Mouse (Mus musculus): ENCODE measurements around the gene Gm26558. TPM values are rescaled to one million over a fixed set of nuclear protein-coding genes. Genes with fewer than 3 reads are reported as not detected.

Gm26558 gene
- total RNA-seq, 4 experiments from 2014 or later = not detected

DNA sequence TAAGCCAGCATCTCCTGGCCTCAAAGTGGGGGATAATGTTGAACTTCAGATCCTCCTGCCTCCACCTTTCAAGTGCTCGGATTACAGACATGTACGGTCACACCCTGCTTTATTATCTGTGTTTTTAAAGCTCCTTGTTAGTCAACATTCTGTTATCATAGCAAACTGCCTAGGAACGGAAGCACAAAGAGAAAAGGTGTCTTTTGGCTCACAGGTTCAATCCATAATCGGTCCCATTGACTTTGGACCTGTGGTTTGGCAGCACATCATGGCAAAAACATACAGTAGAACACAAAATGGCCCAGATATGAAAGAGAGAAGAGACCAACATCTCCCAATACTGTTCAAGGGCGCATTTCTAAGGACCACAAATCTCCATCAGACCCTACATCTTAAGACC lies 13.6 kb downstream of the Gm26558 start:
- no peak for DNase-seq (ENCODE audit: low spot score in 2 of 2)

DNA sequence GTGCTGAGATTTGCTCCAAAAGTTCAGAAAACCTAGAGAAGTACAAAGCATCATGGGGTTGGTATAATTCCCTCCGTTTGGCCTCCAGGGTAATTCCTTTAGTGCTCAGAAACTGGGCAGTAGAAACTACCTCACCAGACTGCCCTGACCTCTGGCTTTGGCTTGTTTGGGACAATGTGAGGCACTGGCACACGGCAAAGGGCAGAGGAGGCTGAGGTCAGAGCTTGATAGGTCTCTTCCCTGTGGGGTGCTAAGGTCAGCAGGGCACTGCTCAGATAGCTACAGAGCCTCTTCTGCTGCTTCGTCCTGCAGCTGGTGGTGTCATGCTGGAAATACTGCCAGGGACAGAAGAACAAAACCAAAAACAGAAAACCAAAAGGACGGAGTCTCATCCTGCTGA lies 14.2 kb downstream of the Gm26558 start:
- DNase-seq (ENCODE audit: low spot score in 2 of 2) = no peak

DNA sequence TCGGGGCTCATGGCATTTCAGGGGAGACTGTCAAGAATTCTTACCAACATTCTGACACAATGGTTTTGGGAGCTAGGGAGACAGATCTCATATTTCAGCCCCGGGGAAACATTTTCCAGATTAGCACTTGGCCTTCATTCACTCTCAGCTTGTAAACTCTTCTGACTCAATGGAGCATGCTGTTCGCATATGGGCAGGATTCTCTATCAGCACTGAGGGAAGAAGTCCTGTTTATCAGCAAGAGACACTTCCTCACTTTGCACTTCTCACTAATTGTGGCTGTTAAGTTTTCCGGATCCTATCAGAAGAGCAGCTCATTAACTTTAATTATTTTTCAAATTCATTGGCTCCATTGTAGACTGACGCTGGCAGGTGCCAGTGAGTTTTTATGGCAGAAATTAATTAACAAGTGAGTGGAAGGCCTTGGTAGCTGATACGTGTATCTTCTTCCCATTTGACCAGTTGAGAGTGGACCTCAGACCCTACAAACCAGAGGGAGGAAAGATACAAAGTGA lies 16.6 kb downstream of the Gm26558 start:
- no peak for DNase-seq (ENCODE audit: low spot score in 2 of 2)

DNA sequence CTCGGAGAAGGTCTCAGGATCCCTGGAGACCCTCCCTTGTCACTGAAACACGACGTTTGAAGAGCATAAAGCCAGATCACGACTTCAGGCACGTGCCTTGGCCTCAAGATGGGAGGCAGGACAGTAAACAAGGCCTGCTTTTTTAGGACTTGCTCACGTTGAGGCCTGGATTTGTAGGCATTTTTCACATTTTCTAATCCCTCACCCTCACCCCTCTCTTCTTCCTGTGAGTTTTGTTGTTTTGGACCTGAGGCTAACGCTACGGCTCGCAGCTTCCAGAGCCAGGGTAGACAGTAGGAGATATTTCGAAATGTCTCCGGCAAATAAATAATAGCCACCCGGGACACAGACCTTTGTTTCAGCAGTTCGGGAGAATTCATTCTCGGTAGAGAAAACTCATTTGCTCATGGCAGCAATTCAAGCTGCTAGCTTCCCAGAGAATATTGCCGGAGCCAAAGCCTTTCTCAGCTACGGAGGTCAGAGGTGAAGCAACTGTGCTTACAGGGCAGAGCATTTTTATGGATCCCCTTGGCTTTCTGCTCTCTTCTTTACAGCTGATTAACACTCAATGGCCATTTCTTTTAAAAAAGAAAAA lies 18.8 kb downstream of the Gm26558 start:
- no peak for DNase-seq (ENCODE audit: low spot score in 2 of 2)

DNA sequence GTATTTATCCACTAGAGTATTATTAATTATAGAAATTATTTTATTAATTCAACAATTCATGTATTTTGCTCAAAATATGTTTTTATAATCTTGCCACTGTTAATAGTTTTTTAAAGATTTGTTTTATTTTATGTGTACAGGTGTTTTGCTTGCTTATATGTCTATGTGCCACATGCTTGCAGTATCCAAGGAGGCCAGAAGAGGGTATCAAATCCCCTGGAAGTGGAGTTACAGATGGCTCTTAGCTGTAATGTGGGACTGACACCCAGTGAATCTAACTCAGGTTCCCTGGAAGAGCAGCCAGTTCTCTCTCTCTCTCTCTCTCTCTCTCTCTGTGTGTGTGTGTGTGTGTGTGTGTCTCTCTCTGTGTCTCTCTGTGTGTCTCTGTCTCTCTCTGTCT lies 20.9 kb downstream of the Gm26558 start:
- no peak for DNase-seq (ENCODE audit: low spot score in 2 of 2)

DNA sequence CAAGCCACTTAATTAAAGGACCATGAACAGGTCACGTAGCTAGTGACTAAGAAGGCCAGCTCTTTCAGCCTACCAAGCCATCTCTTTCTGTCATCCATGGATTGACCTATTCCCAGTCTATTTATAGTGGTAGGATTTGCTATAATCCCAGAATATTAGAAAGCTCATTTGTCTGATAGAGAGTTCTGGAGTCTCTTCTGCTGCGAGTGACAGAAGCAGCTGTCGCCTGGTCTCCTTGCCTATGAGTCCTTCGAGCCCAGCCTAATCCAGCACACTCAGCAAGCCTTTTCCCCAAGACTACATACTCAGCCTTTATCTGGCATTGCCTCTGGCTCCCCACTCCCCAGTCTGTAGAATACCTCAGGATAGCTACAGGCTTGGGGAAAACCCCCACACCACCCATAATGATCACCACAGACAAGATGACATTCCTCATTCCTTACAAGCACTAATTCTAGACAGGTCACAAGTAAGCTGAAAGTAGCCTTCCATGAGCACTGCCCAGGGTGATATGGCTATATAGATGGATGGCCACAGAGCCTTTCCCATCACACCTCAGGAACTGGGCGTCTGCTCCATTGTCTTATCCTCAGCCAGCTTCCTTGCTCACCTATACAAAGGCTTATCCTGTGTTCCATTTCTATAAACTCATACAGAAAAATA lies 27.7 kb downstream of the Gm26558 start:
- DNase-seq (ENCODE audit: low spot score in 2 of 2) = no peak

DNA sequence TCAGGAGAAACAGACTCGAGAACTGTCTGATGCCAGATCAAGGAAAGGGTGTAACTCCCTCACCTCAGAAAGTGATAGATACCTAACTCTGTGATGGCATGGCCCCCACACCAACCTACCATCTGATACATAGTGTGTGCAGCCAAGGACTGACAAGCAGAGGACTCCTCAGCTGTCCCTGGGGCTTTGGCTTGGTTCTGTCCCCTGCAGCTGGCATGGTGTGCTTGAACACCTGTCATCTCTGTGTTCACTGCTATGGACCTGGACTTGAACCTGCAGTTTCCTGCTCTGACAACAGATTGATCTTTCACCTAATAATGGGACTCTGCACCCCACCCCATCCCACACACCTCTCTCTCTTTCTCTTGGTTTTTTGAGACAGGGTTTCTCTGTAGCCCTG lies 29.5 kb downstream of the Gm26558 start:
- no peak for DNase-seq (ENCODE audit: low spot score in 2 of 2)

DNA sequence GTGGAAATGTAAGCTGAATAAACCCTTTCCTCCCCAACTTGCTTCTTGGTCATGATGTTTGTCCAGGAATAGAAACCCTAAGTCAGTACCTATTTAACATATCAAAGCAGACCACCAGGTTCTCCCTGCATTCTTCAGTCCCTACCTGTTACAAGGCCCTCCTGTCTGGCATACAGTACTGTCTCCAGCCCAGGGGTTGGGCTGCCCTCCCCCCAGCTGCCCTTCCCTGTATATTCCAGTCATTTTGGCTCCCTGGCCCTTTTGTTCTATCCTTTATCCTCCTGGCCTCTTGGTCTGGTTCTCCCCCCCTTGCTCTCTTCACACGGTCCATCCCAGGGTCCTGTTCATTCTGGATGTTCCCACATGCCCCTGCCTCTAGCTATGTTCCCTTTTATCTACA lies 30.6 kb downstream of the Gm26558 start:
- no peak for DNase-seq (ENCODE audit: low spot score in 2 of 2)

DNA sequence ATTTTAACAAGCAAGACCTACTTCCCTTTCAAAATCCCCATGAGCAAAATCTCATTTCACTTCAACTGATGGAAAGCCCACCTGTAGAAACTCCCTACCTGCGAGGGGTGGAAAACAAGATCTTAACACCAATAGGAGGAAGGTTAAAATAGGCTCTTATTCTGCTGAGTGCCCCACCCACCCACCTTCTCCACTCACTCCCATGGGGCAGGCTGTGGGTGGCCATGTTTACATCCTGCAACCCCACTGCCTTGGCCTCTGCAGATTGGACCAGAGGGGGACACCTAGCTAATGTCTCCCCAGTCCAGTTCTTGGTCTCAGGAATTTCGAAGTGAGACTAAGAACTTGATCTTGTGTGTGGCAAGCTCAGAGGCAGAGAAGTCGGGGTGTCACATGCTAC lies 32.0 kb downstream of the Gm26558 start:
- no peak for DNase-seq (ENCODE audit: low spot score in 2 of 2)

DNA sequence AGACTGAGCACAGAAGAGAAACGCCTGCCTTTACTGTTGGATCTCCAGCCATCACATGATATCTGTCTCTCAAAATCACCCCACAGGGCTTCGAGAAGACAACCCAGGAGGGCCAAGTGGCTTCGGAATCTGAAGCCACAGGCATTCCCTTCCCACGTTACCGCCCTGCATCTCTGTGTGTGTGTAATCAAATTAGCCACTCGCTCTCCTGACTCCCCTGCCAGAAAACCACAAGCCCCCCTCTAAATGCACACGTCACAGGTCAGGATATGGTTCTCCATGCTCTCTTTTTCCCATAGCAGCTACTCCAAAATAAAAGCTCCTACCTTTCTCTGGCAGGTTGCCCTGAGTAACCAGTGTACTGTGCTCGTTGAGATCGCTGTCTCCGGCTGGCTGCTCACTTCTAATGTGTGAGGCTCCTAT lies 32.6 kb downstream of the Gm26558 start:
- DNase-seq (ENCODE audit: low spot score in 2 of 2) = no peak

DNA sequence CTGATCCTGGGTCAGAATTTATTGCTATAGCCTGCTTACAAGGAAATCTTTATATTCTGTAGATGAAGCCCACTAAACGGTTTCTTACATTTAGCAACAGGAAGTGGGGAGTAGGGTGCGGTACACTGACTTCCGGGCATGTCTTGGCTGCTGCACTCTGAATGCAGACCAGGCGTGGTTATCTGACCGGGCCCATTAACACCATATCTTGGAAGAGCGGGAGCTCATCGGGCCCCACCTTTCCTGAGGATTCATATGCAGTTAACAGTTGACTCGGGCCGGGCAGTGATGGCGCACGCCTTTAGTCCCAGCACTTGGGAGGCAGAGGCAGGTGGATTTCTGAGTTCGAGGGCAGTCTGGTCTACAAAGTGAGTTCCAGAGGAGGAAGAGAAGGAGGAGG lies 33.5 kb downstream of the Gm26558 start:
- no peak for DNase-seq (ENCODE audit: low spot score in 2 of 2)

DNA sequence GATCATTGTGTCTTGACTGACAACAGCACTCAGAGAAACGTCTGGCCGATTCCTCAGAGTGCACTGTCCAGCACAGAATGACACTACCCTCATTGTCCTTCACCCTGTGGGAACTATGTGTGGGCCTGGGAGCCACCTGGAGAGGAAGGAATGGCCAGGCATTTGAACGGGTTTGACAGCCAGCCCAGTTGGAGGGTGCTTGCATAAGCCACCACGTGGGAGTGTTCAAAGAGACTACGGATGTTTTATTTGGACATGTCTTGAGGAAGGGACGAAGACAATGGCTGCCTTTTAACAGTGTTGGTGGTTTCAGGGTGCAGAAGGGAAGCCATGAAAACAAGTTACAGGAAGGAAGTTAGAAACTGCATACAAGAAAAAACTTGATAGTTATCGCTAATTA lies 36.1 kb downstream of the Gm26558 start:
- no peak for DNase-seq (ENCODE audit: low spot score in 2 of 2)

DNA sequence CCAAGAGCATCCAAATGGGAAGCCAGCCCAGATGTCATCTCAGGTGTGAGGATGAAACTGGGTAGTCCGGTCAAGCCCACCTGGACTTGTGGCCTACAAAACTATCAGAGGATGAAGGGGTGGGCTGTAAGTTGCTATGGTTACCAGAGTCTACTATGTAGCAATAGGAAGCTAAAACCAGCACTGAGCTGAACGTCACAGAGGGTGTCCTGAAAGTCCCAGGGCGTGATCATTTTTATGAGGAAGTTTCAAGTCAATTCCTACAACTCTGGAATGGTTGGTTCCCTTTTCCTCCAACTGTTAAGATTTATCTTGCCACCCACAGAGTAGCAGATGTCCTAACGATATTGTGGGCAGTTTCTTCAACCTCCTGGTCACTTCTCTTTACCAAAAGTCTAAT lies 39.7 kb downstream of the Gm26558 start:
- DNase-seq (ENCODE audit: low spot score in 2 of 2) = no peak

DNA sequence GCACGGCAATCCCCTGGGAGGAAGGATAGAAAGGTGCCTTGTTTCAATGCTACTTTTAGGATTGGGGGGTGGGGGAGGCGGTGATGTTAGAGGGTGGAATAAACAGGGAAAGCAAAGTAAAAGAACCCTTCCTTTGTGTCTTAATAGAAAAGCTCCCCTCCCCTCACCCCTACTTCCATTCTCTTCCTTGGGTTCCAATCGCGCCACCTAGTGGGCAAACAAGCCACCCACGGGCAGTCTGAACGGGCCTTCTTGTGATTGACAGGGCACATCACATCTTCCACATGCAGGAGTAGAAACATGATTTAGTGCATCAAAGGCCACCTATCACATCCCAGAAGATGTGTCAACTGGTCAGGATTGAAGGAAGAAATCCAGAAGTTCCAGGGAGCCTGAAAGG lies 41.7 kb downstream of the Gm26558 start:
- DNase-seq (ENCODE audit: low spot score in 2 of 2) = no peak

DNA sequence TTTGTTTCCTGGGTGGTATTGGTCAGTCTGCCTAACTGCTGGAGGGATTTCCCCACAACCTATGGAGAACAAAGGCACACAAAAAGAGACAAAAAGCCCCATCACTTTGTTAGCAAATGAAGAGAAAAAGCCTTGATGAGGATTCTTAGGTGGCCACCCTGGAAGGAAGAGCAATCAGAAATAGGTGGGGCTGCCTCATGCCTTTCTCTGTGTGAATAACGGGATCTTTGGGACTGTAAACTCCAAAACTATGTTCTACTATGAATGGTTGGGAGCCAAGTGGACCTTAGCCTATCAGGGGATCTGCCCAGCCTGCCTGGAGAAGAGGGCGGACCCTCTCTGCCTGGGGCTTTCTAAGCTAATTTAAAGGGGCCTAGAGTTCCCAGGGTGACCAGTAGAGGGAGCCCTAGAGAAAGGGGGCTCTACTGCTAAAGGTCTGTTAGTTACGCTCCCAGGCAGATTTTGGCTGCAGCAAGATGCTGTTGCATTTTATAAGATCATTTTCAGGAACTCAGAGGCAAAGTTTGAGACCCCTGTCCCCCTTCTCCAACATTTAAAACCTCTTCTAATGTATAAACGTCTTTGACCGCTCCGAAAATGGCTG lies 42.6 kb downstream of the Gm26558 start:
- DNase-seq (ENCODE audit: low spot score in 2 of 2) = no peak

DNA sequence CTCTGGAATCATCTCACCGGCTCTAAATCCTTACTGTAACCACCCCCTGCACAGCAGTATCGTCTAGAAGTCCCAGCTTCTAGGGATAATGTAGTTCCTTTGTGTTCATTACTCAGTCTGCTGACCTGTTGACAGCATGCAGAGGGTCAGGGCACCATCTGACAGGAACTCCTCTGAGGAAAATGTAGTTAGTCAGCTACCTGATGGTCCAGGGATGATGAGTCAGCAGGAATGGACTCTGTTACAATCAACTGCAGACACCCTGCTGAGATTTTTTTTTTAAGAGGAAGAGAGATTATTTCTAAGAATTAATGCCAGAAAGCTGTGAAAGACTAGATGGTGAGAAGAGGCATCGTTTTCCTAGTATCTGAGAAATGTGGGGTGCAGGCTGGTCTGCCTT lies 45.3 kb downstream of the Gm26558 start:
- no peak for DNase-seq (ENCODE audit: low spot score in 2 of 2)

DNA sequence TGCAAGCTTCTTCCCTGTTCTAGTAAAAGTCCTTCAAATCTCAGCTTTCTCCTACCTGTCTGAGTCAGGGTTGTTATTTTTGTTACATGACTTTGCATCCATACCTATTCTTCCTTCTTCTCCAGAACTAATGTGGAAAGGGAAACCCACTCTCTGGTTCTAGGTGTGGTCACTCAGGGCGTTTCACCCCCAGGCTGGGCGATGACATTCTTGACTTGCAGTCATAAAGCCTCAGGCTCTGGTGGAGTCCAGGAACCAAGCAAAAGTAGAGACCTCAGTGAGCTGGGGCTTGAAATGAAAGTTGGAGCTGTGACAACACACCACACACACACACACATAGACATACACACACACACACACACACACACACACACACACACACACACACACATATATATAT lies 45.8 kb downstream of the Gm26558 start:
- no peak for DNase-seq (ENCODE audit: low spot score in 2 of 2)

DNA sequence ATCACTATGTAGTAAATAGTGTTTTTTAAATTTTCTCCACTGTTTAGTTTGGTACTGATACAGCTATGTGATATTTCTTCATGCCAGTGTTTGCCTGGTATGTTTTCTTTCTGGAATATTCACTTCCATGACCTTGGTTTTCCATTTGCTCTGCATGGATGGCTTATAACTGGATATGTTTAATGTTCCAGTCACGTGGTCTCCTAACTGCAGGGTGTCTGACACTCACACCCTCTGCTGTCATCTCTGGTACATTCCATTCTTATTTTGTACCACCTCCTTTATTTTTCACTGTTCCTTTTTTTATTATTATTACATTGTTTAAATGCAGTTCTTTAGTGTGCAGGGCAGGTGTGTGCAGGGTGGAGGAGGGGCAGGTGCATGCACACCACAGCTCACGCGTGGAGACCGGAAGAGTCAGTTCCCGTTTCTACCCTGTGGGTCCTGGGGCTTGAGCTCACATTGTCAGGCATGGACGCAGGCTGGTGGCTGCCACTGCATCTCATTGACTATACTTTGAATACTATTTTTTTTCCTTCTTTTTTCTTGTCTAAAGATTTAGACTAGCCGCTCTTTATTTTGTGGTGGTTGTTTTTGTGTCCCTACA lies 47.1 kb downstream of the Gm26558 start:
- no peak for DNase-seq (ENCODE audit: low spot score in 2 of 2)
